Mouse (Mus musculus) thymus, adult 2 months (tissue): Measurements from ENCODE around the gene Kcnk1. TPM values are rescaled to one million over a fixed set of nuclear protein-coding genes. Genes with fewer than 3 reads are reported as not detected.

ENCODE experiments used
- DNase-seq: peaks from one replicate; pipeline ENCODE4 v3.0.0; 2021
- H3K27ac ChIP-seq: fragments of 200-500 bp; 2 replicates; pipeline ENCODE4 v1.5.1; 2012; ENCODE audit warnings: low read length, control low read depth; ENCODE audit not compliant: control insufficient read depth, insufficient read depth
- H3K27me3 ChIP-seq: fragments of 200-500 bp; 2 replicates; pipeline ENCODE4 v1.6.1; 2012; ENCODE audit warnings: mild to moderate bottlenecking, low read length, moderate library complexity, mixed read lengths; ENCODE audit not compliant: control insufficient read depth, insufficient read depth
- H3K36me3 ChIP-seq: fragments of 200-500 bp; 2 replicates; pipeline ENCODE4 v1.6.1; 2012; ENCODE audit warnings: mild to moderate bottlenecking, low read length, moderate library complexity; ENCODE audit not compliant: control insufficient read depth, insufficient read depth
- H3K4me1 ChIP-seq: fragments of 200-500 bp; replicated peaks from 2 replicates; pipeline ENCODE4 v1.6.1; 2012; ENCODE audit warnings: low read length; ENCODE audit not compliant: control insufficient read depth, insufficient read depth
- H3K4me3 ChIP-seq: fragments of 200-500 bp; 2 replicates; pipeline ENCODE4 v1.5.1; 2012; ENCODE audit warnings: mild to moderate bottlenecking, low read length, control low read depth, moderate library complexity; ENCODE audit not compliant: control insufficient read depth, insufficient read depth
- CTCF ChIP-seq: fragments of 200-500 bp; IDR thresholded peaks from 2 replicates; pipeline ENCODE4 v1.5.1; 2012; ENCODE audit warnings: mild to moderate bottlenecking, control low read depth, low read length, moderate library complexity, borderline replicate concordance; ENCODE audit not compliant: control insufficient read depth, poor library complexity, insufficient read depth; ENCODE audit errors: extremely low read depth
- POLR2A ChIP-seq: fragments of 200-500 bp; IDR thresholded peaks from 2 replicates; pipeline ENCODE4 v1.6.1; 2012; ENCODE audit warnings: mild to moderate bottlenecking, low read length, control low read depth, moderate library complexity; ENCODE audit not compliant: control insufficient read depth, poor library complexity, insufficient read depth; ENCODE audit errors: extremely low read depth
- WGBS: fragments of 180-500 bp; shearing (Covaris S2); methylation state at CpG from one replicate; pipeline ENCODE4 v1.1.7; 2018; 5-methylcytosine and 5-hydroxymethylcytosine counted together
- polyA plus RNA-seq: library from polyadenylated mRNA; depleted of rRNA; stranded (reverse); fragments of >200 nt; gene quantifications from 2 replicates; pipeline ENCODE4 v1.2.3, GENCODE M21; 2012

Gene Kcnk1
- polyA plus RNA-seq, 1 experiment = 1.6 TPM

- TF ChIP-seq CTCF = no peak
- TF ChIP-seq POLR2A = no peak
- no peak for DNase-seq
These were observed 11.5 kb downstream of the Kcnk1 start for GRCm38 (mm10) chr8:126006310-126006990.

GRCm38 (mm10) chr8:126007538-126008330, 12.8 kb downstream of the Kcnk1 start:
- Histone ChIP-seq H3K4me1 (no peaks in the 10 kb centered on the region), H3K36me3 (no peaks in the 10 kb centered on the region), H3K27ac (no peak overlapping the region), H3K27me3 (no peaks in the 10 kb centered on the region), H3K4me3 (no peak overlapping the region)
- TF ChIP-seq CTCF (no peak), POLR2A (no peak)
- DNase-seq = no peak
- 91% methylated on average over 19 of the region's 19 CpGs for WGBS

More at GRCm38 (mm10) chr8:126006310-126006990, 11.5 kb downstream of the Kcnk1 start:
- no peaks in the 10 kb centered on the region for H3K27me3 ChIP-seq
- no peak overlapping the region for H3K27ac ChIP-seq
- H3K4me1 ChIP-seq = no peaks in the 10 kb centered on the region
- no peaks in the 10 kb centered on the region for H3K36me3 ChIP-seq
- no peak overlapping the region for H3K4me3 ChIP-seq
- 91% methylated on average over 11 of the region's 11 CpGs for WGBS

- Histone ChIP-seq H3K4me3 (no peak overlapping the region), H3K4me1 (no peaks in the 10 kb centered on the region), H3K27ac (no peak overlapping the region), H3K27me3 (no peaks in the 10 kb centered on the region), H3K36me3 (no peaks in the 10 kb centered on the region)
- WGBS = 100% methylated on average over 2 of the region's 2 CpGs
- DNase-seq = no peak
- TF ChIP-seq POLR2A (no peak), CTCF (no peak)
These were observed 14.0 kb downstream of the Kcnk1 start for GRCm38 (mm10) chr8:126008945-126009344.

- Histone ChIP-seq H3K4me1 (no peaks in the 10 kb centered on the region), H3K4me3 (no peak overlapping the region), H3K36me3 (no peaks in the 10 kb centered on the region), H3K27me3 (no peaks in the 10 kb centered on the region), H3K27ac (no peak overlapping the region)
- TF ChIP-seq CTCF (no peak), POLR2A (no peak)
- 84% methylated on average over 3 of the region's 3 CpGs for WGBS
- DNase-seq = no peak
These were observed 15.9 kb downstream of the Kcnk1 start for GRCm38 (mm10) chr8:126010900-126011299.

GRCm38 (mm10) chr8:126012334-126012733, 17.4 kb downstream of the Kcnk1 start:
- Histone ChIP-seq H3K4me1 (no peaks in the 10 kb centered on the region), H3K4me3 (no peak overlapping the region), H3K27ac (no peak overlapping the region), H3K27me3 (no peaks in the 10 kb centered on the region), H3K36me3 (no peaks in the 10 kb centered on the region)
- DNase-seq = no peak
- TF ChIP-seq CTCF = no peak
- no peak for TF ChIP-seq POLR2A
- 87% methylated on average over 6 of the region's 6 CpGs for WGBS

GRCm38 (mm10) chr8:126013646-126014045, 18.7 kb downstream of the Kcnk1 start:
- WGBS = 93% methylated on average over 5 of the region's 5 CpGs
- no peaks in the 10 kb centered on the region for H3K27me3 ChIP-seq
- no peaks in the 10 kb centered on the region for H3K36me3 ChIP-seq
- H3K4me1 ChIP-seq = no peaks in the 10 kb centered on the region
- no peak for DNase-seq
- no peak overlapping the region for H3K4me3 ChIP-seq
- H3K27ac ChIP-seq = no peak overlapping the region
- TF ChIP-seq CTCF = no peak
- no peak for TF ChIP-seq POLR2A

- Histone ChIP-seq H3K4me3 (no peak overlapping the region), H3K4me1 (no peaks in the 10 kb centered on the region), H3K27ac (no peak overlapping the region), H3K36me3 (no peaks in the 10 kb centered on the region), H3K27me3 (no peaks in the 10 kb centered on the region)
- TF ChIP-seq POLR2A (no peak), CTCF (no peak)
- DNase-seq = no peak
- 91% methylated on average over 8 of the region's 8 CpGs for WGBS
These were observed 27.0 kb downstream of the Kcnk1 start for GRCm38 (mm10) chr8:126021932-126022331.
